Mouse (Mus musculus): ENCODE results near the gene Olfr1449. TPM values are rescaled to one million over a fixed set of nuclear protein-coding genes. Genes with fewer than 3 reads are reported as not detected.
"Not testable (repeated sequence)": the region's sequence is repeated elsewhere in the genome, so short reads cannot be mapped to it uniquely, and the experiment has no call there.

Olfr1449 gene
- polyA plus RNA-seq (2014; fragmentation: Nextera tagmentation; extraction: Ambion mirVana): not detected in 2 replicates

GRCm38 (mm10) chr19:12930540-12930939 lies at the start of gene Olfr1449:
Gene Olfr1449 (plus strand): TSS chr19:12930840.
- no peaks in the 10 kb centered on the region for H3K9me3 ChIP-seq (ENCODE audit: control insufficient read depth, low read length)
- H3K4me3 ChIP-seq (ENCODE audit: low read depth, low read length): no peak within 1 kb of the TSS
- no peak within 1 kb of the TSS for H3K4me2 ChIP-seq
- H3K27me3 ChIP-seq (replicated peaks; ENCODE audit: control insufficient read depth, insufficient read depth, low read length): no peaks in the 10 kb centered on the region
- H3K36me3 ChIP-seq (ENCODE audit: control insufficient read depth, insufficient read depth, low read length): no peaks in the 10 kb centered on the region
- H3K27ac ChIP-seq (ENCODE audit: low read depth, low read length): no peak within 1 kb of the TSS
- ATAC-seq (replicated peaks; ENCODE audit: low FRiP score): no peak
- no peak within 1 kb of the TSS for H3K9ac ChIP-seq (ENCODE audit: low read depth, low read length)
- H3K4me1 ChIP-seq (replicated peaks; ENCODE audit: control insufficient read depth, insufficient read depth, low read length): no peaks in the 10 kb centered on the region
- DNase-seq (ENCODE audit: low spot score): no peak

- H3K27me3 ChIP-seq (replicated peaks; ENCODE audit: control insufficient read depth, insufficient read depth, low read length): no peaks in the 10 kb centered on the region
- no peak for ATAC-seq (replicated peaks; ENCODE audit: low FRiP score)
- H3K9ac ChIP-seq (ENCODE audit: low read depth, low read length): no peak within 1 kb of the TSS
- H3K36me3 ChIP-seq (ENCODE audit: control insufficient read depth, insufficient read depth, low read length): no peaks in the 10 kb centered on the region
- no peaks in the 10 kb centered on the region for H3K9me3 ChIP-seq (ENCODE audit: control insufficient read depth, low read length)
- no peak within 1 kb of the TSS for H3K4me3 ChIP-seq (ENCODE audit: low read depth, low read length)
- no peak within 1 kb of the TSS for H3K4me2 ChIP-seq
- no peak for DNase-seq (ENCODE audit: low spot score)
- H3K27ac ChIP-seq (ENCODE audit: low read depth, low read length): no peak within 1 kb of the TSS
- 80% methylated on average over 2 of the region's 2 CpGs for WGBS
- H3K4me1 ChIP-seq (replicated peaks; ENCODE audit: control insufficient read depth, insufficient read depth, low read length): no peaks in the 10 kb centered on the region
Measured at GRCm38 (mm10) chr19:12883555-12883954, 47.1 kb upstream of the Olfr1449 start, which contains the start of gene Olfr1445. Gene Olfr1445 (plus strand): TSS chr19:12883855.

DNA sequence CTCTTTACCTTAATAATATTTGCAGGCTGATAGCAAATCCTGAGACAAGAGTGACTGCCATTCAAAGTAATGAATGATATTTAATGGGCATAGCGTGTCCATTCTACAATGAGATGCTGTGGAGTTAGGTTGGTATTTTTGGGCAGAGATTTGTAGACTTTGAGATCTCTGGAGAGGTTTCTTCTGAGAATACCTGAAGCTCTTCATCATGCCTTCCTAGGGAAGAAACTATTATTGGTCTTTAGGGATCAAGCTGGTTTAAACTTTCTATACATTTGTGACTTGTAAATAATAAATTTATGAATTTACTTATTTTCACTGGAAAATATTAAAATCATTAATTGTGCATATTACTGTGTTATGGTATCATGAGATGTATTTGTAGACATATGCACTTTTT lies 37.2 kb upstream of the Olfr1449 start, which contains the start of gene Olfr1446:
Olfr1446 (minus strand) TSS at position 101 of the 400 bp plus-strand sequence.
- ATAC-seq (replicated peaks; ENCODE audit: low FRiP score) (no peak), DNase-seq (ENCODE audit: low spot score) (no peak)
- no peak within 1 kb of the TSS for H3K4me3 ChIP-seq (ENCODE audit: low read depth, low read length)
- no peaks in the 10 kb centered on the region for H3K4me1 ChIP-seq (replicated peaks; ENCODE audit: control insufficient read depth, insufficient read depth, low read length)
- no peaks in the 10 kb centered on the region for H3K36me3 ChIP-seq (ENCODE audit: control insufficient read depth, insufficient read depth, low read length)
- no peaks in the 10 kb centered on the region for H3K9me3 ChIP-seq (ENCODE audit: control insufficient read depth, low read length)
- H3K4me2 ChIP-seq: no peak within 1 kb of the TSS
- H3K27me3 ChIP-seq (replicated peaks; ENCODE audit: control insufficient read depth, insufficient read depth, low read length): no peaks in the 10 kb centered on the region
- no peak within 1 kb of the TSS for H3K9ac ChIP-seq (ENCODE audit: low read depth, low read length)
- H3K27ac ChIP-seq (ENCODE audit: low read depth, low read length): no peak within 1 kb of the TSS
- WGBS: 57% methylated on average over 1 of the region's 1 CpGs

- Histone ChIP-seq H3K27me3 (replicated peaks; ENCODE audit: control insufficient read depth, insufficient read depth, low read length) (no peaks in the 10 kb centered on the region), H3K9ac (ENCODE audit: low read depth, low read length) (no peak within 1 kb of the TSS), H3K9me3 (ENCODE audit: control insufficient read depth, low read length) (no peaks in the 10 kb centered on the region), H3K4me1 (replicated peaks; ENCODE audit: control insufficient read depth, insufficient read depth, low read length) (no peaks in the 10 kb centered on the region), H3K36me3 (ENCODE audit: control insufficient read depth, insufficient read depth, low read length) (no peaks in the 10 kb centered on the region), H3K4me3 (ENCODE audit: low read depth, low read length) (no peak within 1 kb of the TSS), H3K27ac (ENCODE audit: low read depth, low read length) (no peak within 1 kb of the TSS), H3K4me2 (no peak within 1 kb of the TSS)
- 75% methylated on average over 1 of the region's 1 CpGs for WGBS
- no peak for ATAC-seq (replicated peaks; ENCODE audit: low FRiP score)
- DNase-seq (ENCODE audit: low spot score): no peak
Measured at GRCm38 (mm10) chr19:12903643-12904042, 27.0 kb upstream of the Olfr1449 start, which contains the start of gene Olfr1447. Gene Olfr1447 (minus strand): TSS chr19:12903743.

GRCm38 (mm10) chr19:12924319-12924718 lies 6.3 kb upstream of the Olfr1449 start, which contains the start of gene Olfr1448:
Gene Olfr1448 (minus strand): TSS chr19:12924419.
- H3K9me3 ChIP-seq (ENCODE audit: control insufficient read depth, low read length): no peaks in the 10 kb centered on the region
- H3K27me3 ChIP-seq (replicated peaks; ENCODE audit: control insufficient read depth, insufficient read depth, low read length): no peaks in the 10 kb centered on the region
- H3K9ac ChIP-seq (ENCODE audit: low read depth, low read length): no peak within 1 kb of the TSS
- 65% methylated on average over 1 of the region's 1 CpGs for WGBS
- no peaks in the 10 kb centered on the region for H3K36me3 ChIP-seq (ENCODE audit: control insufficient read depth, insufficient read depth, low read length)
- H3K4me3 ChIP-seq (ENCODE audit: low read depth, low read length): no peak within 1 kb of the TSS
- no peak within 1 kb of the TSS for H3K27ac ChIP-seq (ENCODE audit: low read depth, low read length)
- ATAC-seq (replicated peaks; ENCODE audit: low FRiP score) (no peak), DNase-seq (ENCODE audit: low spot score) (no peak)
- no peaks in the 10 kb centered on the region for H3K4me1 ChIP-seq (replicated peaks; ENCODE audit: control insufficient read depth, insufficient read depth, low read length)
- no peak within 1 kb of the TSS for H3K4me2 ChIP-seq

GRCm38 (mm10) chr19:12949958-12950357 lies 19.3 kb downstream of the Olfr1449 start, which contains the start of gene Olfr1450:
Gene Olfr1450 (plus strand): TSS chr19:12950258.
- H3K27ac ChIP-seq (ENCODE audit: low read depth, low read length): no peak within 1 kb of the TSS
- no peak within 1 kb of the TSS for H3K4me2 ChIP-seq
- no peak within 1 kb of the TSS for H3K4me3 ChIP-seq (ENCODE audit: low read depth, low read length)
- no peaks in the 10 kb centered on the region for H3K36me3 ChIP-seq (ENCODE audit: control insufficient read depth, insufficient read depth, low read length)
- WGBS: 84% methylated on average over 1 of the region's 1 CpGs
- no peak within 1 kb of the TSS for H3K9ac ChIP-seq (ENCODE audit: low read depth, low read length)
- DNase-seq (ENCODE audit: low spot score) (no peak), ATAC-seq (replicated peaks; ENCODE audit: low FRiP score) (no peak)
- no peaks in the 10 kb centered on the region for H3K4me1 ChIP-seq (replicated peaks; ENCODE audit: control insufficient read depth, insufficient read depth, low read length)
- H3K27me3 ChIP-seq (replicated peaks; ENCODE audit: control insufficient read depth, insufficient read depth, low read length): no peaks in the 10 kb centered on the region
- peaks cover 4% of the 10 kb centered on the region; the same call in 1 of the 2 replicates for H3K9me3 ChIP-seq (ENCODE audit: control insufficient read depth, low read length)

GRCm38 (mm10) chr19:12970082-12970481 lies 39.4 kb downstream of the Olfr1449 start:
- DNase-seq (ENCODE audit: low spot score): not testable (repeated sequence)
- 81% methylated on average over 5 of the region's 5 CpGs for WGBS

More at GRCm38 (mm10) chr19:12970082-12970481, 39.4 kb downstream of the Olfr1449 start:
- H3K4me3 ChIP-seq (ENCODE audit: low read depth, low read length); H3K27me3 ChIP-seq (replicated peaks; ENCODE audit: control insufficient read depth, insufficient read depth, low read length); H3K4me1 ChIP-seq (replicated peaks; ENCODE audit: control insufficient read depth, insufficient read depth, low read length); H3K9me3 ChIP-seq (ENCODE audit: control insufficient read depth, low read length); ATAC-seq (replicated peaks; ENCODE audit: low FRiP score); H3K9ac ChIP-seq (ENCODE audit: low read depth, low read length); H3K4me2 ChIP-seq; H3K27ac ChIP-seq (ENCODE audit: low read depth, low read length); H3K36me3 ChIP-seq (ENCODE audit: control insufficient read depth, insufficient read depth, low read length): not testable (repeated sequence)

Other genes starting within 250 kb of the Olfr1449 start
- 0.19 and 0.25 TPM in 2 replicates for gene Keg1, start 235.1 kb upstream of the Olfr1449 start, polyA plus RNA-seq (2014; fragmentation: Nextera tagmentation; extraction: Ambion mirVana)
- 0.27 and 0.78 TPM in 2 replicates for gene Cntf, start 165.2 kb upstream of the Olfr1449 start, polyA plus RNA-seq (2014; fragmentation: Nextera tagmentation; extraction: Ambion mirVana)
- gene Zfp91, start 134.7 kb upstream of the Olfr1449 start, polyA plus RNA-seq (2014; fragmentation: Nextera tagmentation; extraction: Ambion mirVana): 7.0 and 7.4 TPM in 2 replicates
- gene Lpxn, start 134.6 kb upstream of the Olfr1449 start, polyA plus RNA-seq (2014; fragmentation: Nextera tagmentation; extraction: Ambion mirVana): 1.5 and 2.1 TPM in 2 replicates
- gene Gm5244, start 84.2 kb upstream of the Olfr1449 start, polyA plus RNA-seq (2014; fragmentation: Nextera tagmentation; extraction: Ambion mirVana): not detected in 2 replicates
- gene Olfr1444, start 73.6 kb upstream of the Olfr1449 start, polyA plus RNA-seq (2014; fragmentation: Nextera tagmentation; extraction: Ambion mirVana): not detected in 2 replicates
- gene Olfr1445, start 47.0 kb upstream of the Olfr1449 start, polyA plus RNA-seq (2014; fragmentation: Nextera tagmentation; extraction: Ambion mirVana): not detected in 2 replicates
- not detected in 2 replicates for gene Olfr1446, start 37.3 kb upstream of the Olfr1449 start, polyA plus RNA-seq (2014; fragmentation: Nextera tagmentation; extraction: Ambion mirVana)
- gene Olfr1447, start 27.1 kb upstream of the Olfr1449 start, polyA plus RNA-seq (2014; fragmentation: Nextera tagmentation; extraction: Ambion mirVana): not detected in 2 replicates
- gene Olfr1448, start 6.4 kb upstream of the Olfr1449 start, polyA plus RNA-seq (2014; fragmentation: Nextera tagmentation; extraction: Ambion mirVana): not detected in 2 replicates
- gene Olfr1450, start 19.4 kb downstream of the Olfr1449 start, polyA plus RNA-seq (2014; fragmentation: Nextera tagmentation; extraction: Ambion mirVana): not detected in 2 replicates
- gene Olfr1451, start 64.2 kb downstream of the Olfr1449 start, polyA plus RNA-seq (2014; fragmentation: Nextera tagmentation; extraction: Ambion mirVana): not detected in 2 replicates
- gene Olfr1453, start 97.5 kb downstream of the Olfr1449 start, polyA plus RNA-seq (2014; fragmentation: Nextera tagmentation; extraction: Ambion mirVana): not detected in 2 replicates
- gene Olfr1454, start 129.8 kb downstream of the Olfr1449 start, polyA plus RNA-seq (2014; fragmentation: Nextera tagmentation; extraction: Ambion mirVana): not detected in 2 replicates
- gene Olfr1457, start 167.1 kb downstream of the Olfr1449 start, polyA plus RNA-seq (2014; fragmentation: Nextera tagmentation; extraction: Ambion mirVana): not detected in 2 replicates
- gene Olfr1458, start 175.9 kb downstream of the Olfr1449 start, polyA plus RNA-seq (2014; fragmentation: Nextera tagmentation; extraction: Ambion mirVana): not detected in 2 replicates
- not detected in 2 replicates for gene Olfr1459, start 218.7 kb downstream of the Olfr1449 start, polyA plus RNA-seq (2014; fragmentation: Nextera tagmentation; extraction: Ambion mirVana)
- not detected in 2 replicates for gene Olfr1461, start 232.2 kb downstream of the Olfr1449 start, polyA plus RNA-seq (2014; fragmentation: Nextera tagmentation; extraction: Ambion mirVana)

All from liver, embryonic 11.5 days (tissue).